Mouse (Mus musculus): ENCODE data around the gene C1ql4. TPM values are rescaled to one million over a fixed set of nuclear protein-coding genes. Genes with fewer than 3 reads are reported as not detected.
"Not testable (repeated sequence)": the region's sequence is repeated elsewhere in the genome, so short reads cannot be mapped to it uniquely, and the experiment has no call there.

The C1ql4 gene
- total RNA-seq, 2 experiments from 2014 or later: not detected

GRCm38 (mm10) chr15:99078181-99078910 is 9.3 kb downstream of the C1ql4 start:
- intact Hi-C loops (cut with DNase I): no loop called here
- DNase-seq: no peak

GRCm38 (mm10) chr15:99076011-99076410 is 11.6 kb downstream of the C1ql4 start:
- DNase-seq; intact Hi-C loops (cut with DNase I): not testable (repeated sequence)

DNA sequence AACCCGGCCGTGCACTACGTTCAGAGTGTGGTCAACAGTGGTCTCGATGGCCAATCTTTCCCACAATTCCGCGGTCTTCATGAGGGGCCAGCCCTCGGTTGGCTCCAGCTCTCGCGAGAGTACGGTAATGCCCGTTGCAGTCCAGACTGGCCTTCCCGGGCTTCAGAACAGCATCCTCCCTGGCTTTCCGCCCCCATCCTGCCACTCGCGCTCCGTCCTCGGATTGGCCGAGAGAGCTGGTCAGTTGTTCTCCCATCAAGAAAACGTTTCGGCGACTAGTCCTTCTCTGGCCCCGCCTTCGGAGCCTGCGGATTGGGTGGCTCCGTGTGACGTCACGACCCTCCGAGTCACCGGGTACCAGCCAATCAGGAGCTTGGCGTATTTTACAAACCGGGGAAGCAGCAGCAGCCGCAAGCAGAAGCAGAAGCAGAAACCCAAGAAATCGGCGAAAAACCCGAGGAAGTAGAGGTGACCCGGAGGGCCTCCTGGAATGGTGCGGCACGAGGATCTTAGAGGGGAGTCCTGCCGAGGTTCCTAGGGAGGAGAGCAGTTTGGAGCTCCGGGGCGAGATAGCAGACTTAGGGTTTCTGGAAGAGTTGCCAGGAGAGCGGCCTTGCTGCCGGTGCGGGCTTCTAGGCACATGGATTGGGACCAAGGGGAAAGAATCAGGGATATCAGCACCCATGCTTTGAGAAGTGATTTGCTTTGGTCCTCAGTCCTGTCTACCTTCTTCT is 12.8 kb downstream of the C1ql4 start:
- DNase-seq: peak; percentile 94 to 97
- intact Hi-C loops (cut with DNase I): no loop called here

DNA sequence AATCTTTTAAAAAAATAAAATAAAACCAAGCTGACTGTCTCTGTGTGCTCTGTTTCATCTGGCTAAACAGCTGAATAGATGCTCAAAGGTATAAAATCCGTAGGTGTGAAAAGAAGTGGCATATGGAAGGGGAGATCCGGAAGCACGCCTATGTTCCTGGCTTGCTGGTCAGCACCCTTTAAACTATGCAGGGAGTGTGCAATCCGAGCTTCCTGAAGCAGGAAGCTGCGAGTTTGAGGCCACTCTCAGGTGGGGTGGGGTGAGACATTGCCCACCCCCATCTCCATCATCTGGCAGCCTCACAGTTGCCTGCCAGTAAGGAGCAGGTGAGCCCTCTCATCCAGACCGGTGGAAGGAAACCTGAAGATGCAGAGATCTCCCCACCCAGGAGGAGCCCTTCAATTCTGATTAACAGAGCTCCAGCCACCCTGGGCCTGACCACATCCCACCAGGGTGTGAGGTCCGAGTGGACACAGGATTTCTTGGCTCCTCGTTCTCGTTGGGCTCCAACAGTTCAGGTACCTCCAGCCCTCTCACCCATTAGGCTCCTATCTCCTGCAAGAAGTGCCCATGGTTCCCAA is 13.5 kb downstream of the C1ql4 start, which contains the start of gene Troap:
TSS of gene Troap (plus strand) at position 557 of the 581 bp plus-strand sequence.
- intact Hi-C loops (cut with DNase I): no loop called here
- no peak for DNase-seq

- intact Hi-C loops (cut with DNase I): no loop called here
- no peak for DNase-seq
These were observed 15.6 kb downstream of the C1ql4 start for GRCm38 (mm10) chr15:99071988-99072387.

GRCm38 (mm10) chr15:99065557-99066165 is 22.0 kb downstream of the C1ql4 start:
- intact Hi-C loops (cut with DNase I): no loop called here
- DNase-seq: no peak

- intact Hi-C loops (cut with DNase I): no loop called here
- no peak for DNase-seq
These were observed 31.3 kb downstream of the C1ql4 start for GRCm38 (mm10) chr15:99056332-99056731.

- intact Hi-C loops (cut with DNase I): no loop called here
- DNase-seq: no peak
These were observed 32.1 kb downstream of the C1ql4 start for GRCm38 (mm10) chr15:99055511-99055961.

DNA sequence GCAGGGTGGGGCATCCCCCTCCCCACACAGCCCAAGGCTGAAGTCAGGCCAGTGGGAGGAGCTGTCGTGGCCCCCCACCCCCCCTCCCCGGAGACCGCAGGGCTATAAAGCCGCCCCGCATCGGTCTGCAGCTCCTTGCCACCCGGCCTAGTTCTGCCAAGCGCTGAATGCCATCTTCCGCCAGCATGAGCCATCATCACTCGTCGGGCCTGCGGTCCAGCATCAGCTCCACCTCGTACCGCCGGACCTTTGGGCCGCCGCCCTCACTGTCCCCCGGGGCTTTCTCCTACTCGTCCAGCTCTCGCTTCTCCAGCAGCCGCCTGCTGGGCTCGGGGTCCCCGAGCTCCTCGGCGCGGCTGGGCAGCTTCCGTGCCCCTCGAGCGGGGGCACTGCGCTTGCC is 32.6 kb downstream of the C1ql4 start, which contains the start of gene Prph:
TSS of gene Prph (plus strand) at position 135 of the 400 bp plus-strand sequence.
- DNase-seq: no peak
- intact Hi-C loops (cut with DNase I): no loop called here

DNA sequence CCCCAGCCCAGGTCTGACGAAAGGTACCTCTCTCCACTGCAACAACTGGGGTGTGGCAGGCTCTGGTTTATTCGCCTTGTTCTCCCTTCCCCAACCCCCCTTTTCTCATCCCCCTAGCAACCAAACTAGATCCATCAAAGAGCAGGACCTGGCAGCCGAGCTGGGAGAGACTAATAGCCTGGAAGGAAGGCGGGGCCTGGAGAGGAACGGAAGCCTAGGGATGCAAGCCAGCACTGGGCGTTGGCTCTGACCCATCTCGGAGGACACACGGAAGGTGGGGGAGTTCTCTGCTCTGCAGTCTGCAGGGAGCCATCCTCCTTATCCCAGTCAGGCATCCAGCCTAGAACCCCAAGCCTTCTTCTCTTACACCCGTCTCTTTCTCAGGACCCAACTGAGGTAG is 34.2 kb downstream of the C1ql4 start:
- intact Hi-C loops (cut with DNase I): loop anchor here (5.0 kb wide), 1 partner anchor 34 kb away; the partner anchor contains the start of gene C1ql4
- DNase-seq: no peak

GRCm38 (mm10) chr15:99049473-99050253 is 38.0 kb downstream of the C1ql4 start:
- no peak for DNase-seq

GRCm38 (mm10) chr15:99045734-99046133 is 41.9 kb downstream of the C1ql4 start:
- intact Hi-C loops (cut with DNase I): loop anchor here (5.0 to 10.0 kb wide), 2 partner anchors 152 to 229 kb away; no protein-coding TSS in a partner anchor
- not testable (repeated sequence) for DNase-seq

More at GRCm38 (mm10) chr15:99049473-99050253, 38.0 kb downstream of the C1ql4 start:
- intact Hi-C loops (cut with DNase I): loop anchor here (5.0 to 10.0 kb wide), 3 partner anchors 38 to 225 kb away; partner anchors contain the start of gene C1ql4

DNA sequence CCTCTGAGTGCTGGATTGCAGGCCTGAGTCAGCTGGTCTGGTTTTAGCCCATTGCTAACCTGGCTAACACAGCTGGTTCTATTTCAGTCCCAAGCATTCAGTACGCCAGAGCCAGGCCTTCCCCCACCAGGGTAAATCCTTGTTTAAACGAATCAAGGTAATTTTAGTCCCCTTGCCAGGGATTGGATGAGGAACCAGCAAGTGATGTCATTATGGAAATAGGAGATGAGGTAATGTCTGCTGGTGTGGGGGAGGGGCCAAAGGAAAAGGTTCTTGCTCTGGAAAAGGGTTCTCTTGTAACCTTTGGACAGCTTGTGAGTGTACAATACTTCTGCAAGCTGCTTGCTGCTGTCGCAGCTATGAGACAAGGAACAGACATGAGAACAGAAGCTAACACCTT is 42.8 kb downstream of the C1ql4 start:
- intact Hi-C loops (cut with DNase I): loop anchor here (5.0 to 10.0 kb wide), 2 partner anchors 152 to 230 kb away; no protein-coding TSS in a partner anchor
- no peak for DNase-seq

DNA sequence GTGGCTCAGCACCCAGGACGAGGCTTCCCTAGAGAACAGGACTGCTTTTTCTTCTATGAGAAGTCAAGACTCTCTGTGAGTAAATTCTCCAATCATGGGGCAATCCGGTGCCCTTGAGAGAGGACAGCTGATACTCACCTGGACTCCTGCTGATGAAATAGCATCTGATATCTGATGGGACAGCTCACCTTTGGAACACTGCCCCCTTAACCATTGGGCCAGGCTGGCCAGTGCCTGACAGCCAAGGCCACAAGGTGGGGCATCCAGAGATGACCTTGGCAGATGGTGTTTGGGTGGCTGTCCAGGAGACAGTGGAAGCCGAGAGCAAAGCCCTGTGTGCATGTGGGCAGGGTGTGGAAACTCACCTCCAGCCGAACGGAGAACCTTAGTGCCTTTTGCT is 45.3 kb downstream of the C1ql4 start:
- intact Hi-C loops (cut with DNase I): loop anchor here (10.0 kb wide), 1 partner anchor 232 kb away; no protein-coding TSS in a partner anchor
- DNase-seq: no peak

DNA sequence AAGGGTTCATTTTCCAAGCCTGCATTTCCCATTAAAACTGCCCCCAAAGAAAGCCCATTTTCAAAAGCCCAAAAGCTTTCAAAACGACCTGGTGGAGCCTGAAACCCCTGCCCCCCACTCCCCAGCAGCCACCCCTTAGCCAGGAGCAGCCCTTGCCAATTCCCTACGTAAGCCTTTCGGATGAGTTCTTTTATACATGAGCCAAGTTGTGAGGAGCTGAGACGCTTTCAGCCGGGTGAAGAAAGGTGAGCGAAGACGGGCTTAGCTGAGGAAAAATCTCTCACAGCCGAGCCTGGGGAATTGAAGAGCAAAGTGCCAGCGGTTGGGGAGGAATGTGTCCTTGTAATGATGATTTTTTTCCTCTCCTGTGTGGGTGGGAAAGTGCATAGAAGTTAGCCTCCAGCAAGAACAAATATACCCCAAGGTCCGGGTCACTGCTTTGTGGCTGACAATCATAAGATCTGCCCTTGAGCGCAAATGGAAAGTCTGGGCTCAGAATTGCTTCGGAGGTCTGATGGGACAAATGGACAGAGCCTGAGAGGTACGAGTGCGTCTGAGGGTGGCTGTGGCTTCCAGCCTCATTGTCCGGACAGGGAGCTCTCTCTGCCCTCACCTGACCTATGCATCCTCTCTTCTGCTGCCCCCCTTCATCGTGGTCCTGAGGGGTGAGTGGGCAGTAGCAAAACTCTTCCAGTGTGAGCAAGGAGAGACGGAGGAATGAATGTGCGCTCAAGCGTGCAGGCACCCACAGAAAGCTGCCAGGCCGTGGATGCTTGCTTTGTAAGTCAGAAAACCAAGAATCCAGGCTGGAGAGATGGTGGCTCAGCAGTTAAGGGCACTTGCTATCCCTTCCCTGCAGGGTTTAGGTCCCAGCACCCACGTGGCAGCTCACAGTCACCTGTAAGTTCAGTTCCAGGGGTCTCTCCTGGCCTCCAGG is 46.4 kb downstream of the C1ql4 start:
- no peak for DNase-seq
- intact Hi-C loops (cut with DNase I): loop anchor here (10.0 kb wide), 1 partner anchor 234 kb away; no protein-coding TSS in a partner anchor

DNA sequence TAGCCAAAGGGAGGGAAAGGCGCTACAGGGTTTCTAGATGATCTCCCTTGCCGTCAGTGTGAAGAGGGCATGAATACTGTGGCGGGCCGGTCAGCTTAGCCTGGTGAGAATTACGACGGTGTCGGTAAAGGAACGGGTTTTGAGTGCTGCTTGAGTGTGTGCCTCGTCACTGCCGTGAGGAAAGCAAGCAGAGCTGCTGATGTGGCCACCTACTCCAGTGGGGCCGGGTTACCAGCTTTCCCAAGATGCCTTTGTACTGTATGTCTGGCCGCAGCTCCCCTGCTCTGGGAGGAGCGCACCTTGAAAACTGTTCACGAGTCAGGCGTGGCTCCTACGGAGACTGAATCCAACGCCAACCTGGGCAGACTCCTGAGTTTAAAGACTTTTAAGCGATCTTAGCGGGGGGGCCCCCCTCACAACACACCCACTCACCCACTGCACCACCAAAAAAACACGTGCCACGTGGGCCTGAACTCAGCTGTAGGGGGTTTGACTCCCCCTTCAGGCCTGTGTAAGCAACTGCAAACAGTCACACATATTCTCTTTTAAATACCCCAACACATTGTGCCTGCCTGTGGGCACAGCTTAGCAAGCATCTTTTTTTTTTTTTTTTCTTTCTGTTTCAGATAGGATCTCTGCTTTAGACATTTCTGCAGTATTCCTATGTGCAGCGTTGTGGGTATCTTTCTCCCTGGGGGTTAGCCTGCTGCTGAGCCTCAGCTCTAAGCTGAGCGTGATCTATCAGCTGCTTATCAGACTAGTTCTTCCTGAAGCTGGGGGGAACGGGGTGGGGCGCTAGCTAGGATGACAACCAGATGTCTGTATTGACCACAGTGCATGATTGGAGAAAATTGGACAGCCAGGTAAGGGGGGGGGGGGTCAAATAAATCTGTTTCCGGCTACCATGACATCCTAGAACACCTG is 47.4 kb downstream of the C1ql4 start:
- no peak for DNase-seq
- intact Hi-C loops (cut with DNase I): loop anchor here (10.0 kb wide), 1 partner anchor 235 kb away; no protein-coding TSS in a partner anchor

DNA sequence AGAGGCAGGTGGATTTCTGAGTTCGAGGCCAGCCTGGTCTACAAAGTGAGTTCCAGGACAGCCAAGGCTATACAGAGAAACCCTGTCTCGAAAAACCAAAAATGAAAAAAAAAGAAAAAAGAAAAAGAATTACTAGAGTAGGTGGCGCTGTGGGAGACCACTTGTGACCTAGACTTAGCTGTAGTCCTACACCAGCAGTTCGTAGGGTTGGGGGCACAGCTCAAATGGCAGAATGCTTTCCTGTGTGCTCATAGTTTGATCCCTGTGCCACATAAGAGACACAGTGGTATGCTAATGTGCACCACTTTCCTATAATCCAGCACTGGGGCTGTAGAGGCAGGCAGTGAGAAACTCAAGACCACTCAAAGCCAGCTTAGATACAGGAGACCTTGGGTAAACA is 48.3 kb downstream of the C1ql4 start:
- intact Hi-C loops (cut with DNase I): no loop called here
- no peak for DNase-seq

Data from gastrocnemius, postnatal 36 days (tissue).